Mouse (Mus musculus): ENCODE measurements around the gene Klrd1. TPM values are rescaled to one million over a fixed set of nuclear protein-coding genes. Genes with fewer than 3 reads are reported as not detected.
A peak's percentile ranks its signal among the peaks of the same experiment; 100 is the strongest.

Gene Klrd1
- total RNA-seq (2014; rRNA removed; ENCODE audit: low replicate concordance) (not detected in 2 replicates), polyA plus RNA-seq (2015; fragmentation: Nextera tagmentation; extraction: Ambion mirVana) (0.15 and 0.30 TPM in 2 replicates)

DNA sequence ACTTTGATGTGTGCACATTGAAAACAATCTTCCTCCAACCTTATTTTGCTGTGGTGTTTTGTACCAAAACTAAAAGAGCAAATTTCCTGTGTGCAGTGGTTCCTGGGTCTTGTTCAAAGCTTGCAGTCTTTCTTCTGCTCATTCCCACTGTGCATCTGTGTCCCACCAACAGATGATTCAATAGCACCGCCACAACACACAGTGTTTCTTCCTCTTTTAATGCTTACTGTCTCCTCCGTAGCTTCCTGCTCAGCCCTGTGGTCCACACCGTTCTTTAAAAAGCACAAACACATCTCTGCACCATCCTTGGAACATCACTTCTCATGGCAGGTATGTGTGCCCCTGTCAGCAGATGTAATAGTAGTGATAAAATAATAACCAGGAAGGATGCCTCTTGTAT lies at the start of gene Klrd1:
Klrd1 (plus strand) TSS at position 275 of the 400 bp plus-strand sequence.
- TF ChIP-seq EP300 (IDR thresholded peaks at IDR 0.05; ENCODE audit: low read depth) (no peak), CTCF (IDR thresholded peaks at IDR 0.05; ENCODE audit: low read depth) (no peak)
- no peak for ATAC-seq (ENCODE audit: insufficient read depth, low read depth)
- Histone ChIP-seq H3K27me3 (ENCODE audit: control insufficient read depth, insufficient read depth, low read length) (no peaks in the 10 kb centered on the region), H3K4me1 (ENCODE audit: control insufficient read depth, insufficient read depth) (no peaks in the 10 kb centered on the region), H3K9ac (replicated peaks; ENCODE audit: low read depth, low read length) (no peak within 1 kb of the TSS), H3K36me3 (replicated peaks; ENCODE audit: control insufficient read depth, insufficient read depth, low read length) (no peaks in the 10 kb centered on the region), H3K9me3 (replicated peaks; ENCODE audit: control insufficient read depth, low read length) (no peaks in the 10 kb centered on the region), H3K4me2 (ENCODE audit: low read depth, low read length) (no peak within 1 kb of the TSS), H3K4me3 (ENCODE audit: low read depth, low read length) (no peak within 1 kb of the TSS), H3K27ac (ENCODE audit: low read depth) (no peak within 1 kb of the TSS)
- DNase-seq (ENCODE audit: low spot score) = no peak
- WGBS = 60% methylated on average over 3 of the region's 3 CpGs

DNA sequence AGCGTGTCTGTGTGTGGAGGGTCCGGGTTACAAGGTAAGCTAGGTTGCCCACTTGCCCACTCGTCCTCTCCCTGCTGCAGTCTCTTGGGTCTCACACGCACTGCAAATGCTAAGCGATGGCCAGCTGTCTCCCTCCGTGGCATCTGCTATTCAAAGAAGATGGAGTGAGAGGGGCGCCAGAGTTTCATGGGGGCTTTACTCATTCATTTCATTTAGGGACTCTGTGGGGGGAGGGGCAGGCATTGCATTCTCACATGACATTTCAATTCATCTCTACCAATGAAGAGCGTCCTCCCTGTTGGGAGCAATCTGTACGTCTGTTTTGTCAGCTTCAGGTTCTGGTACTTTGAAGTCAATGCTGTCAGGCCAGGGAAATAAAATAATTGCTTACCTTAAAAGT lies 49.7 kb upstream of the Klrd1 start:
- Histone ChIP-seq H3K36me3 (replicated peaks; ENCODE audit: control insufficient read depth, insufficient read depth, low read length) (peaks cover 53% of the 10 kb centered on the region), H3K27me3 (ENCODE audit: control insufficient read depth, insufficient read depth, low read length) (no peaks in the 10 kb centered on the region), H3K9ac (replicated peaks; ENCODE audit: low read depth, low read length) (no peak overlapping the region), H3K27ac (ENCODE audit: low read depth) (no peak overlapping the region), H3K4me1 (ENCODE audit: control insufficient read depth, insufficient read depth) (no peaks in the 10 kb centered on the region), H3K4me3 (ENCODE audit: low read depth, low read length) (no peak overlapping the region), H3K9me3 (replicated peaks; ENCODE audit: control insufficient read depth, low read length) (no peaks in the 10 kb centered on the region), H3K4me2 (ENCODE audit: low read depth, low read length) (no peak overlapping the region)
- 82% methylated on average over 9 of the region's 9 CpGs for WGBS
- TF ChIP-seq CTCF (IDR thresholded peaks at IDR 0.05; ENCODE audit: low read depth) = no peak
- no peak for TF ChIP-seq EP300 (IDR thresholded peaks at IDR 0.05; ENCODE audit: low read depth)
- ATAC-seq (ENCODE audit: insufficient read depth, low read depth) = no peak
- no peak for DNase-seq (ENCODE audit: low spot score)

DNA sequence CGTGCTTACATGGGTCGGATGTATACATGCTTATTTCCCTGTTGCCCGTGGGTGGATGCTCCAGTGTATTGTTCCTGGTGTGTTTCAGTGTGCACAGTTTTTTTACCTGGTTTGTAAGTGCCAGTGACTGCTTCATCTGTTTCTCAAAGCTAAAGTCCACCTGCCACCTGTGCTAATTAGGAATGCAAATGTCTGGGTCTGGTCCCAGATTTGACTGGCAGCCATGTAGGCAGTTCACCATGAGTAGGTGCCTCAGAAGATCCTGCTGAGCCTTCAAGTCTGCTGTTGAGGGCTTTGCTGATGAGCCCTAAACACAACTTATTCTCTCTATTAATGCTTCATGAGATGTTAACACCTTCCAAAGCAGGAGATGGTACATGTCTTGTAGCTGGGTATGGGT lies 49.0 kb upstream of the Klrd1 start:
- Histone ChIP-seq H3K4me1 (ENCODE audit: control insufficient read depth, insufficient read depth) (no peaks in the 10 kb centered on the region), H3K27me3 (ENCODE audit: control insufficient read depth, insufficient read depth, low read length) (no peaks in the 10 kb centered on the region), H3K4me3 (ENCODE audit: low read depth, low read length) (no peak overlapping the region), H3K4me2 (ENCODE audit: low read depth, low read length) (no peak overlapping the region), H3K9ac (replicated peaks; ENCODE audit: low read depth, low read length) (no peak overlapping the region), H3K27ac (ENCODE audit: low read depth) (no peak overlapping the region), H3K9me3 (replicated peaks; ENCODE audit: control insufficient read depth, low read length) (no peaks in the 10 kb centered on the region), H3K36me3 (replicated peaks; ENCODE audit: control insufficient read depth, insufficient read depth, low read length) (peaks cover 50% of the 10 kb centered on the region)
- no peak for DNase-seq (ENCODE audit: low spot score)
- WGBS = 92% methylated on average over 3 of the region's 3 CpGs
- TF ChIP-seq CTCF (IDR thresholded peaks at IDR 0.05; ENCODE audit: low read depth) = no peak
- no peak for TF ChIP-seq EP300 (IDR thresholded peaks at IDR 0.05; ENCODE audit: low read depth)
- no peak for ATAC-seq (ENCODE audit: insufficient read depth, low read depth)

DNA sequence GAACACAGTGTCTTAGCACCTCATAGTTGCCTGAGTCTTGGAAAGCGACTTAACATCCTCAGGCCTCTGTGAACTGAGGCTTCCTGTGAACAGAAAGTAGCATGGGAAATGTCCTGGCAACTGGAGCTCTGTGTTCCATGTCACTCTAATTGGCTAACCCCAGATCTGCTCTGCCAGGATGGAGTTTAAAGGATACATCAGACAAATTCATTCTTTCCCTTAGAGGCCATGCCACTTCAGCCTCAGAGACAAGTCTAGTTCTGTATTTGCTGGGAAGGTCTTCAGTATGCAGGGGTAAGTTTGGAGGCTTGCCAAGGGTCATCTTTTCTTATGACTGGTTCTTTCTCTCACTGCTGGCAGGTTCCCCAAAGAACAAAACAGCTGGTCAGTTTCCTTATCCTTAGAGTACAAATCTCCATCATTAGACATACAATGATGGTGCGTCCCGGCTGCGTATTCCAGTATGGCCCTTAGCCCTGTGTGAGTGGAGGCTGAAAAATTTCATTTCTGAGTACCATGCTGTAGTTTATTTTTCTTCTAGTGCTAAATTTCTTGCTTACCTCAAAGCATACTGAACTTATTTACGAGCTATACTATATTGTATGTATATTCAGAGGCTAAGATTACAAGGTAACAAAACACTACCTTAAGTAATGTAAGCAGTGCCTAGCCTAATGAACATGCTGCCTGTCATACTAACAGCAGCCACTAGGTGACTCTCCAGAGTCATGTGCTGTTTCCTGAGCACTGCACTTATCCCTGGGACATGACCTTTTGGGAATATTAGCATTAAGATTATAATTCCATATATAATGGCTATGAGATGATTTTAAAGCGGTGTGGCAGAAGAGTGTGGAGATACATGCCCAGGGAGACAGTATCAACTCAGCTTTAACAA lies 47.6 kb upstream of the Klrd1 start:
- Histone ChIP-seq H3K36me3 (replicated peaks; ENCODE audit: control insufficient read depth, insufficient read depth, low read length) (peaks cover 36% of the 10 kb centered on the region), H3K27me3 (ENCODE audit: control insufficient read depth, insufficient read depth, low read length) (no peaks in the 10 kb centered on the region), H3K9ac (replicated peaks; ENCODE audit: low read depth, low read length) (no peak overlapping the region), H3K4me3 (ENCODE audit: low read depth, low read length) (no peak overlapping the region), H3K4me2 (ENCODE audit: low read depth, low read length) (no peak overlapping the region), H3K4me1 (ENCODE audit: control insufficient read depth, insufficient read depth) (no peaks in the 10 kb centered on the region), H3K9me3 (replicated peaks; ENCODE audit: control insufficient read depth, low read length) (no peaks in the 10 kb centered on the region), H3K27ac (ENCODE audit: low read depth) (no peak overlapping the region)
- 54% methylated on average over 6 of the region's 6 CpGs for WGBS
- TF ChIP-seq EP300 (IDR thresholded peaks at IDR 0.05; ENCODE audit: low read depth) (no peak), CTCF (IDR thresholded peaks at IDR 0.05; ENCODE audit: low read depth) (peak; percentile 94)
- DNase-seq (ENCODE audit: low spot score) (peak; percentile 47), ATAC-seq (ENCODE audit: insufficient read depth, low read depth) (peak; percentile 57)

DNA sequence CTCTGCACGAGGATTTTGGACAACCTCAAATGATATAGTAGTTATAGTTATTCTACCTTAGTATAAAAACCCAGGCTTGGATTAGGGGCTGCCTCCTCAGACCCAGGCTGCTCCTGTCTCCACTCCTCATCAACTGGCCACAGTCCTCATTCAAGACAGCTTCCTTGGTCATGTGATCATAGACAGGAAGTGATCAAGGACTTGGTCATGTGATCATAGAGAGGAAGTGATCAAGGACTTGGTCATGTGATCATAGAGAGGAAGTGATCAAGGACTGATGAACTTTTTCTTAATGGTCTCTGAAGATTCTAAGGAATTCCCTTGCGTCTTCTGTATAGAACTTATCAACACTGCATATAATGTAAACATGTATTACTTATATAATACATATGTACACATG lies 44.3 kb upstream of the Klrd1 start:
- Histone ChIP-seq H3K27me3 (ENCODE audit: control insufficient read depth, insufficient read depth, low read length) (no peaks in the 10 kb centered on the region), H3K27ac (ENCODE audit: low read depth) (no peak overlapping the region), H3K4me3 (ENCODE audit: low read depth, low read length) (no peak overlapping the region), H3K4me1 (ENCODE audit: control insufficient read depth, insufficient read depth) (no peaks in the 10 kb centered on the region), H3K36me3 (replicated peaks; ENCODE audit: control insufficient read depth, insufficient read depth, low read length) (0 out of 2 replicates have a peak, but pooled peaks cover 4% of the 10 kb centered on the region), H3K4me2 (ENCODE audit: low read depth, low read length) (no peak overlapping the region), H3K9ac (replicated peaks; ENCODE audit: low read depth, low read length) (no peak overlapping the region), H3K9me3 (replicated peaks; ENCODE audit: control insufficient read depth, low read length) (no peaks in the 10 kb centered on the region)
- DNase-seq (ENCODE audit: low spot score) (no peak), ATAC-seq (ENCODE audit: insufficient read depth, low read depth) (no peak)
- WGBS = 77% methylated on average over 2 of the region's 2 CpGs
- TF ChIP-seq CTCF (IDR thresholded peaks at IDR 0.05; ENCODE audit: low read depth) (no peak), EP300 (IDR thresholded peaks at IDR 0.05; ENCODE audit: low read depth) (no peak)

All from heart, postnatal 0 days (tissue).